ENCODE assay signal across 16 mouse cellular contexts in the genomic region with DNA sequence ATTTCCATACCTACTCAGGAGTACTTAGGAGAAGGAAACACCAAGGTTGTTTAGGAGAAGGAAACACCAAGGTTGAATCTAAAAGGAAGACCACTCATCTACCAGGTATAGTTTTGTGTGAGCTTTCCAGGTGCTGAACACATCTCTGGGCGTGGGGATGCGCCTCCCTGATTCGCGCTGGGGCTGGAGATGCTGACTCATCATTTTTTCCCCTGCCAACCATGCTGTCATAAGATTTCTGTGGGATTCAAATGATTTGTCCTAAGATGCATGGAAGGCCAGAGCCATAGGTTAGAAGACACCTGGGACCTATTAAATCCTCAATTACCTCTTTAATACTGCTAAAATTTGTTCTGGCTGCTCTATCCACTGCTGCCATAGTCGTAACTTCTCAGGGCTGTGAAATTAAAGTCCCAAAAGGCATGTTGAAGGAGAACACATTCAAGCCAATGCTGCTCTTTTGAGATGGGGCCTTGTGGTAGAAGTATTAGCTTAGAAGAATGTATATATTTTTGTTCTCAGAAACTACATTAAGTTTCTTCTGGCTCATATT.
"Had no signal": no experiment of that assay in that cellular context is flagged by ENCODE, and none has a peak within 500 bp of the region (broad histone marks: within the 10 kb centered on the region; RNA-seq: fewer than 3 reads in every experiment).

No protein-coding gene starts in this region.

- H3K4me3 ChIP-seq: midbrain, embryonic 10.5 days; midbrain, embryonic 12.5 days; midbrain, embryonic 15.5 days; neural tube, embryonic 12.5 days; stomach, embryonic 15.5 days had no signal

- H3K36me3 ChIP-seq: midbrain, embryonic 10.5 days; midbrain, embryonic 12.5 days; midbrain, embryonic 15.5 days; neural tube, embryonic 12.5 days; stomach, embryonic 15.5 days had no signal

- H3K27me3 ChIP-seq: midbrain, embryonic 12.5 days; midbrain, embryonic 15.5 days; neural tube, embryonic 12.5 days; stomach, embryonic 15.5 days had no signal

- DNase-seq: lung, adult 18-20 months; lung, postnatal 4 days; retina, postnatal 1 day; right cerebral cortex, adult 18-20 months; right cerebral cortex, postnatal 25 days; right cerebral cortex, postnatal 4 days; thymus, adult 2 months; thymus, postnatal 25 days; thymus, postnatal 4 days had no signal

- H3K4me2 ChIP-seq: lung, embryonic 14.5 days; midbrain, embryonic 12.5 days; midbrain, embryonic 15.5 days; neural tube, embryonic 12.5 days; stomach, embryonic 15.5 days had no signal

- ATAC-seq: midbrain, embryonic 15.5 days had no signal

- H3K9ac ChIP-seq: lung, embryonic 14.5 days; midbrain, embryonic 12.5 days; midbrain, embryonic 15.5 days; neural tube, embryonic 12.5 days; stomach, embryonic 15.5 days had no signal

- H3K9me3 ChIP-seq: midbrain, embryonic 10.5 days; midbrain, embryonic 12.5 days; midbrain, embryonic 15.5 days; neural tube, embryonic 12.5 days; stomach, embryonic 15.5 days had no signal

- H3K27ac ChIP-seq: midbrain, embryonic 10.5 days; midbrain, embryonic 12.5 days; midbrain, embryonic 15.5 days; neural tube, embryonic 12.5 days; stomach, embryonic 15.5 days; stomach, postnatal 0 days had no signal

- H3K4me1 ChIP-seq: midbrain, embryonic 10.5 days; midbrain, embryonic 12.5 days; midbrain, embryonic 15.5 days; neural tube, embryonic 12.5 days; stomach, embryonic 15.5 days had no signal
